Mouse (Mus musculus): Measurements from ENCODE around the gene Bdp1. TPM values are rescaled to one million over a fixed set of nuclear protein-coding genes. Genes with fewer than 3 reads are reported as not detected.

The Bdp1 gene
- total RNA-seq, 2 experiments from 2014 or later, result 42.6 to 90.2 TPM

GRCm38 (mm10) chr13:100014906-100015895, 88.7 kb downstream of the Bdp1 start, which contains the start of gene Mccc2:
TSS of gene Mccc2 (minus strand) at chr13:100015639.
- ATAC-seq (replicated peaks; ENCODE audit: low FRiP score, low TSS enrichment, poor library complexity, severe bottlenecking), result peak; percentile 100

DNA sequence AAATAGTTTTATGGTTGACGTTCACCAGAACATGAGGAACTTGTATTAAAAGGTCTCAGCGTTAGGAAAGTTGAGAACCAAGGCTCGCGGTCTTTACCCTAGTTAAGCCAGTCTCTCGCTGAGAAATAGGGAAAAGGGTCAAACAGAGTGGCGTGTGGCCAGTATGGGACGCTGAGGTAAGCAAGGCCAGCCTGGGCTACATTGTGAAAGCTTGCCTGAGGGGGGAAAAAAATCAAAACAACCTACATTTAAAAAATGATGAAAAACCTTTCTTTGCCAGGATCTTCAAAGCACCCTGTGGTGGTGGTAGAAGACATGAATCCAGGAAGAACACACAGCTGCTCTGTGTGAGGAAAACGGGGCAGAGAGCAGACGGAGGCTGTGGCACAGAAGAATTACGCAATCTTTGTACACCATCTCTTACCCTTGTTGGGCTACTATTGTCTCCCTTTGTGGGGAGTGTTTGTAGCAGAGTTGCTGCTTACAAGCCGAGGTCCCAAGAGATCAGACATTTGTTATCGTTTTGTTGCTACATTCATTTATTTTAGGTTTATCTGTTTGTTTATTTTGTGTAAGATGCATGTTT, 97.9 kb downstream of the Bdp1 start:
- no peak for ATAC-seq (replicated peaks; ENCODE audit: low FRiP score, low TSS enrichment, poor library complexity, severe bottlenecking)

DNA sequence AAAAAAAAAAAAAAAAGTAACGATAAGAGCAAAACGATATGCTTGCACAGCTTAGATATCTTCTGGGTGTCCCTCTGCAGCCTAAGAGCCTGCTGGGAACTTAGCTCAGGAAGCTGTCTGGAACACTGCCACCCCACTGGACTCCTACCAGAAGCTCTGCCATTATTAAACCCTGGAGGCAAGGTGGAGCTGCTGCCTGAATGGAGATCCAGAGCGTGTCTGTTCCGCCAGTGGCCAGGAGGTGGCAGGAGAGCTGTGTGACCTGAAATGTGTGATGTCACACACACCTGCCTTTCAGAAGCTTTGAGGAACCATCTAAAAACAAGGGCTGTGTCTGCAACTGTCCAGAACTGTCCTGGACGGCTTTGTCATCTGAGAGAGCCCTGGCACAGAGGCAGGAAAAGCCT, 102.1 kb downstream of the Bdp1 start:
- ATAC-seq (replicated peaks; ENCODE audit: low FRiP score, low TSS enrichment, poor library complexity, severe bottlenecking), result peak; percentile 99

DNA sequence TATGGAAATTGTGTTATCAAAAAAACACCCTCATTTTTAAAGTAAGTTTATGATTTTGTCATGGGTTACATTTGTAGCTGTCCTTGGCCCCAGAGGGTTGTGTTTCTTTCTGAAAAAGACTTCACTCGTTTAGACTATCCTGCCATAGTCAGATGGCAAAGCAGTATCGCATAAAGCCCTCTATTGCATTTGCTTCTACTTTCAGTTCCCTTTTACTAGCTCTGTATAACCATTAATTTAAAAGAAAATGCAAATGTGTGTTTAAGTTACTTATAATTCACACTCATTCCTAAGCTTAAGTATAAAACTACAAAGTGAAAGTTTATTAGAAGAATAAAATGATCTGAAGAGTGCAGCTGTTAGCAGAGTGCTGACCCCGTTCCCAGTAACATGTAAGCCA, 104.8 kb downstream of the Bdp1 start:
- no peak for ATAC-seq (replicated peaks; ENCODE audit: low FRiP score, low TSS enrichment, poor library complexity, severe bottlenecking)

- no peak for ATAC-seq (replicated peaks; ENCODE audit: low FRiP score, low TSS enrichment, poor library complexity, severe bottlenecking)
Observed at GRCm38 (mm10) chr13:99998099-99998498, 105.8 kb downstream of the Bdp1 start.

- no peak for ATAC-seq (replicated peaks; ENCODE audit: low FRiP score, low TSS enrichment, poor library complexity, severe bottlenecking)
Observed at GRCm38 (mm10) chr13:99989592-99989991, 114.3 kb downstream of the Bdp1 start.

- no peak for ATAC-seq (replicated peaks; ENCODE audit: low FRiP score, low TSS enrichment, poor library complexity, severe bottlenecking)
Observed at GRCm38 (mm10) chr13:99983320-99983719, 120.5 kb downstream of the Bdp1 start.

DNA sequence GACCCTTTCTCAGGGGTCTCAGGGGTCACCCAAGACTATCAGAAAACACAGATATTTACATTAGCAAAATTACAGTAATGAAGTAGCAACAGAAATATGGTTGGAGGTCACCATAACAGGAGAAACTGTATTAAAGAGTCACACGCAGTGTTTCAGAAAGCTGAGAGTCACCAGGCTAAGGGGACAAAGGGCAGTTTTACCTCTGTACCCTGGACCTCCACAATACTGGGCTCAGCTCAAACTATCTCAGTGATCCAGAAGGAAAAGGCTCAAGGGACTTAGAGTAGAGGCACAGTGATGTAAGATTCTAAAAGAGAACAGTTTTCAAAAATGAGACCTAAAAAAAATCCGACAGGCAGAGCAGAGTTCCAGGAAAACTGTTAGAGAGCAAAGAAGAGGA, 124.5 kb downstream of the Bdp1 start:
- no peak for ATAC-seq (replicated peaks; ENCODE audit: low FRiP score, low TSS enrichment, poor library complexity, severe bottlenecking)

DNA sequence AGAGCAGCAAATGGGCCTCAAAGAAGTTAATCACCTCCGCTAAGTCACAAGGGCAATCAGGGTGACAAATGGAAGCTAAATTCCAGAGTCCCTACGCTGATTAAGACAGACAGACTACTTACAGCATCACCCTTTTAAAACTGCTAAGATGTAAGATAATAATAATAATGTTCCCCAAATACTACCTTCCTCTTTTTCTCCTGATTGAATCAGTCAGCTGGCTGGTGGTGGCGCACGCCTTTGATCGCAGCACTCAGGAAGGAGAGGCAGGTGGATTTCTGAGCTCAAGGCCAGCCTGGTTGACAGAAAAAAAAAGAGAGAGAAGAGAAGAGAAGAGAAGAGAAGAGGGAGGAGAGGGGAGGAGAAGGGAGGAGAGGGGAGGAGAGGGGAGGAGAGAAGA, 133.8 kb downstream of the Bdp1 start:
- ATAC-seq (replicated peaks; ENCODE audit: low FRiP score, low TSS enrichment, poor library complexity, severe bottlenecking), result no peak

Other genes with a start within 250 kb of the Bdp1 start
- gene Cartpt, start 203.0 kb downstream of the Bdp1 start, total RNA-seq (2014; fragmentation: Nextera tagmentation), result not detected in 2 replicates
- gene Cartpt, start 203.0 kb downstream of the Bdp1 start, total RNA-seq (2017), result not detected in 2 replicates
- 22.9 and 25.3 TPM in 2 replicates for gene Mccc2, start 88.4 kb downstream of the Bdp1 start, total RNA-seq (2014; fragmentation: Nextera tagmentation)
- 27.6 and 31.6 TPM in 2 replicates for gene Mccc2, start 88.4 kb downstream of the Bdp1 start, total RNA-seq (2017)
- 51.0 and 53.4 TPM in 2 replicates for gene Serf1, start 3.9 kb upstream of the Bdp1 start, total RNA-seq (2014; fragmentation: Nextera tagmentation)
- 36.9 and 105 TPM in 2 replicates for gene Serf1, start 3.9 kb upstream of the Bdp1 start, total RNA-seq (2017)
- gene Smn1, start 20.8 kb upstream of the Bdp1 start, total RNA-seq (2014; fragmentation: Nextera tagmentation), result 81.4 and 87.4 TPM in 2 replicates
- gene Smn1, start 20.8 kb upstream of the Bdp1 start, total RNA-seq (2017), result 68.9 and 86.9 TPM in 2 replicates
- 5.8 and 8.2 TPM in 2 replicates for gene Naip2, start 98.0 kb upstream of the Bdp1 start, total RNA-seq (2014; fragmentation: Nextera tagmentation)
- gene Naip2, start 98.0 kb upstream of the Bdp1 start, total RNA-seq (2017), result 6.7 and 7.1 TPM in 2 replicates
- 3.2 and 5.2 TPM in 2 replicates for gene Naip5, start 142.3 kb upstream of the Bdp1 start, total RNA-seq (2014; fragmentation: Nextera tagmentation)
- gene Naip5, start 142.3 kb upstream of the Bdp1 start, total RNA-seq (2017), result 4.4 and 8.1 TPM in 2 replicates
- 2.4 and 2.8 TPM in 2 replicates for gene Naip6, start 213.6 kb upstream of the Bdp1 start, total RNA-seq (2014; fragmentation: Nextera tagmentation)
- 0.80 and 1.1 TPM in 2 replicates for gene Naip6, start 213.6 kb upstream of the Bdp1 start, total RNA-seq (2017)

Measured in megakaryocyte-erythroid progenitor cell, adult 5-6 weeks (primary cell).